Mouse (Mus musculus): Measurements from ENCODE around the gene Por.

GRCm38 (mm10) chr5:135778471-135779445, 108.9 kb downstream of the Por start, which contains the start of gene Mdh2:
- TF ChIP-seq CTCF (IDR thresholded peaks at IDR 0.05; ENCODE audit: borderline replicate concordance, insufficient read depth, low read depth, low read length) (no peak), POLR2A (IDR thresholded peaks at IDR 0.05; ENCODE audit: borderline replicate concordance, insufficient read depth, low read length) (peak; percentile 99)

Data from cerebellum, adult 2 months (tissue).